Mouse (Mus musculus) midbrain, embryonic 16.5 days (tissue): ENCODE data around the gene Oat. TPM values are rescaled to one million over a fixed set of nuclear protein-coding genes. Genes with fewer than 3 reads are reported as not detected.

ENCODE experiments used
- ATAC-seq: fragments of 200-750 bp; cut with Nextera tagmentation; 2 replicates; pipeline ENCODE4 v1.8.0; 2017; ENCODE audit warnings: moderate TSS enrichment
- H3K27ac ChIP-seq: fragments of 300-500 bp; sonication (generic); 2 replicates; pipeline ENCODE4 v1.5.1; 2014; ENCODE audit warnings: mild to moderate bottlenecking, low read length, mixed read lengths
- H3K27me3 ChIP-seq: fragments of 300-500 bp; sonication (generic); 2 replicates; pipeline ENCODE4 v1.6.1; 2014; ENCODE audit warnings: low read depth, low read length, mixed read lengths; ENCODE audit not compliant: control insufficient read depth, insufficient read depth
- H3K36me3 ChIP-seq: fragments of 300-500 bp; sonication (generic); 2 replicates; pipeline ENCODE4 v1.6.1; 2014; ENCODE audit warnings: mild to moderate bottlenecking, low read length, moderate library complexity, mixed read lengths; ENCODE audit not compliant: control insufficient read depth, insufficient read depth
- H3K4me1 ChIP-seq: fragments of 300-500 bp; sonication (generic); 2 replicates; pipeline ENCODE4 v1.6.1; 2014; ENCODE audit warnings: mild to moderate bottlenecking, low read length, mixed read lengths; ENCODE audit not compliant: control insufficient read depth, insufficient read depth
- H3K4me2 ChIP-seq: fragments of 300-500 bp; sonication (generic); 2 replicates; pipeline ENCODE4 v1.6.1; 2014; ENCODE audit warnings: mild to moderate bottlenecking, low read length, mixed read lengths
- H3K4me3 ChIP-seq: fragments of 300-500 bp; sonication (generic); 2 replicates; pipeline ENCODE4 v1.5.1; 2014; ENCODE audit warnings: low read depth, mild to moderate bottlenecking, low read length, moderate library complexity, mixed read lengths
- H3K9ac ChIP-seq: fragments of 300-500 bp; sonication (generic); 2 replicates; pipeline ENCODE4 v1.6.1; 2014; ENCODE audit warnings: low read depth, low read length, mixed read lengths
- H3K9me3 ChIP-seq: fragments of 300-500 bp; sonication (generic); replicated peaks from 2 replicates; pipeline ENCODE4 v1.6.1; 2014; ENCODE audit warnings: mild to moderate bottlenecking, low read length, mixed read lengths; ENCODE audit not compliant: control insufficient read depth, poor library complexity, severe bottlenecking
- WGBS: fragments of 180-500 bp; shearing (Covaris S2); extraction: QIAGEN DNeasy Blood & Tissue Kit; methylation state at CpG from one replicate; pipeline ENCODE4 v1.1.7; 2014; 5-methylcytosine and 5-hydroxymethylcytosine counted together
- polyA plus RNA-seq: library from polyadenylated mRNA; unstranded; fragments of >200 nt; fragmentation: Nextera tagmentation; extraction: Ambion mirVana; gene quantifications from 2 replicates; pipeline ENCODE4 v1.2.1, GENCODE M21; 2015

Gene Oat
- polyA plus RNA-seq, 1 experiment from 2014 or later = 106 TPM

DNA sequence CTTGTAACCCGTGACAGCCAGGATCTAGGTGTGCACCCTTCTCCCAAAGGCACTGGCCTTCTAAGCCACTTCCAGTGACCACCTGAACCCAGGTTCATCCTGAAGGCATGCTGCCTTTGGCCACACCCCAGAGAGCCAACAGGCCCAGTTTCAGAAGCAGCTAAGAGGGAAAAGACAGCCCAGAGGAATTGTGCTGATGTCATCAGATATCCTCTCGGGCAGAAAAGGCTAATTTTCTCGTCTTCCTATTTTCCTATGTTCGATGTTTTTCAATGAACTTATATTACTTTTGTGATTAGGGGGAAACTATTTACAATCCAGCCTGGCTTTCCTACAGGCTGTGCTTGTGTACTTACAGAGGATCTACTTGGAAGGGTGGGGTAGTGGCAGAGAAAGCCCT is 35.6 kb downstream of the Oat start:
- no peaks in the 10 kb centered on the region for H3K4me1 ChIP-seq
- ATAC-seq = no peak
- H3K27me3 ChIP-seq = no peaks in the 10 kb centered on the region

GRCm38 (mm10) chr7:132529206-132529605 is 47.0 kb downstream of the Oat start:
- H3K9me3 ChIP-seq = no peaks in the 10 kb centered on the region
- ATAC-seq = no peak
- no peaks in the 10 kb centered on the region for H3K4me1 ChIP-seq
- H3K4me3 ChIP-seq = no peak overlapping the region
- no peak overlapping the region for H3K4me2 ChIP-seq
- H3K27ac ChIP-seq = no peak overlapping the region
- 74% methylated on average over 3 of the region's 3 CpGs for WGBS
- H3K36me3 ChIP-seq = no peaks in the 10 kb centered on the region
- H3K27me3 ChIP-seq = no peaks in the 10 kb centered on the region
- H3K9ac ChIP-seq = no peak overlapping the region

More for the DNA sequence above, 35.6 kb downstream of the Oat start:
- Histone ChIP-seq H3K4me2 (no peak overlapping the region), H3K27ac (no peak overlapping the region), H3K9ac (no peak overlapping the region), H3K9me3 (no peaks in the 10 kb centered on the region), H3K36me3 (no peaks in the 10 kb centered on the region), H3K4me3 (no peak overlapping the region)
- 83% methylated on average over 4 of the region's 4 CpGs for WGBS

DNA sequence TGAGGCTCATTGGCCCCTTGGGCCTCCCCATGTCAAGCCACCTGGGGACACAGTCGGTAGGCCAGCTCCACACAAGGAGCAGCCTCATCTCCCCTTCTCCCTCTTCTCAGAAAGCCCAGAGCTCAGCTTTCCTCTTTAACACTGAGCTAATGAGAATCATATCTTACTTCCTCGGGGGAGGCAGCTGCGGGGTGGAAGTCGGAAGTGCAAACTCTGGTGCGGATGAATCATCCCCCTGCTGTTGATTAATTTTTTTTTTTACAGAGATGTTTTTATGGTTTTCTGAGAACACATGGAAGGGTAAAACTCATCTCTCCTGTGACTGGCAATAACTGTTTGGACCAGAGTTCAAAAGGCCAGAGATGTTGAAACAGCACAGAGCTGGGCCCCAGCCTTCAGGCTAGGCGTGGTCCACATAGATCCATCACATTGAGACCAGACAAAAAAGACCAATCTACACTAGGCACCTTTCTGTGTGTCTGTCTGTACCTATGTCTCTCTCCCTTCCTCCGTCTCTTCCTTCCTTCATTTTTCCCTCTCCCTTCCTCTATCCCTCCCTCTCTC is 62.7 kb downstream of the Oat start:
- no peaks in the 10 kb centered on the region for H3K36me3 ChIP-seq
- no peaks in the 10 kb centered on the region for H3K4me1 ChIP-seq
- H3K4me2 ChIP-seq = no peak overlapping the region
- H3K27me3 ChIP-seq = no peaks in the 10 kb centered on the region
- no peak overlapping the region for H3K4me3 ChIP-seq
- 90% methylated on average over 7 of the region's 7 CpGs for WGBS
- ATAC-seq = no peak
- H3K9ac ChIP-seq = no peak overlapping the region
- H3K9me3 ChIP-seq = no peaks in the 10 kb centered on the region
- H3K27ac ChIP-seq = no peak overlapping the region

GRCm38 (mm10) chr7:132509110-132509509 is 67.1 kb downstream of the Oat start:
- ATAC-seq = no peak
- Histone ChIP-seq H3K27ac (no peak overlapping the region), H3K4me3 (no peak overlapping the region), H3K27me3 (no peaks in the 10 kb centered on the region), H3K36me3 (no peaks in the 10 kb centered on the region), H3K4me1 (no peaks in the 10 kb centered on the region), H3K9me3 (no peaks in the 10 kb centered on the region), H3K4me2 (no peak overlapping the region), H3K9ac (no peak overlapping the region)
- WGBS = 87% methylated on average over 2 of the region's 2 CpGs

Other genes with a start within 250 kb of the Oat start
- 0.38 and 0.40 TPM in 2 replicates for gene Nkx1-2, start 23.2 kb upstream of the Oat start, polyA plus RNA-seq
- 39.3 and 51.3 TPM in 2 replicates for gene Lhpp, start 34.2 kb upstream of the Oat start, polyA plus RNA-seq
- 13.2 and 13.6 TPM in 2 replicates for gene Fam53b, start 237.5 kb upstream of the Oat start, polyA plus RNA-seq